Mouse (Mus musculus) bone marrow, adult 2 months (tissue): ENCODE measurements around the gene Msl1.

Experiments
- CTCF ChIP-seq: fragments of 200-500 bp; IDR thresholded peaks from 2 replicates; pipeline ENCODE4 v1.5.1; 2011; ENCODE audit warnings: low read length, control low read depth; ENCODE audit not compliant: control insufficient read depth, insufficient read depth
- POLR2A ChIP-seq: fragments of 200-500 bp; IDR thresholded peaks from 2 replicates; pipeline ENCODE4 v1.6.1; 2011; ENCODE audit warnings: low read depth, mild to moderate bottlenecking, control low read depth, low read length, borderline replicate concordance; ENCODE audit not compliant: control insufficient read depth

GRCm38 (mm10) chr11:98816706-98817239, 21.5 kb downstream of the Msl1 start:
- TF ChIP-seq CTCF (no peak), POLR2A (no peak)
